In the genomic region with DNA sequence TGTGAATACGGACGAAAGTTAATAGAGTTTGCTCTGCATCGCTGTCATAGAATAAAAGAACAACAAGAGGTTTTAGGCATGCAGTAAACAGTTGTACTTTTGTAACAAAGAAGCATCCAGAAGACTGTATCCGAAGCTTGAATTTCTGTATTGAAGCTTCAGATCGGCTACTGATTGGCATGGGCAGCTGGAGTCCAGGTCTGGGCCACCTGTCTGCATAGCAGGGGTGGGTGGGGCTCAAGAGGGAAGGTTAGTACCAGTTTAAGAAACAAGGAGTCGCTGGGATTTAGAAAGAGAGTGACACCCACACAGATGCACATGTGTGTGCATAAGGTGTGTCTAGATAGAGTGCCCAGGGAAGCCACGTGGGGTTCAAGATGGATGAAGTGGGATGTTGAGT, we compare ENCODE assay signal across 31 mouse cellular contexts.
"Had no signal": no experiment of that assay in that cellular context is flagged by ENCODE, and none has a peak within 500 bp of the region (broad histone marks: within the 10 kb centered on the region; RNA-seq: fewer than 3 reads in every experiment).

No protein-coding gene starts in this region.

- DNase-seq: left cerebral cortex, postnatal 4 days; liver; liver, embryonic 13.5 days; liver, postnatal 0 days; lung, adult 18-20 months; lung, adult 2 months; lung, embryonic 14.5 days; lung, postnatal 10 days; lung, postnatal 14 days; lung, postnatal 36 days; lung, postnatal 4 days; midbrain, embryonic 14.5 days had no signal

- H3K27ac ChIP-seq: left cerebral cortex, adult 2 months; limb, embryonic 10.5 days; limb, embryonic 12.5 days; limb, embryonic 13.5 days; limb, embryonic 15.5 days; liver, embryonic 12.5 days; liver, embryonic 13.5 days; liver, embryonic 14.5 days; liver, embryonic 15.5 days; lung, embryonic 15.5 days; macrophage; midbrain, embryonic 10.5 days; midbrain, embryonic 12.5 days; midbrain, embryonic 13.5 days; midbrain, embryonic 15.5 days had no signal

- H3K9me3 ChIP-seq: limb, embryonic 10.5 days; limb, embryonic 12.5 days; limb, embryonic 13.5 days; limb, embryonic 15.5 days; liver, embryonic 12.5 days; liver, embryonic 13.5 days; liver, embryonic 15.5 days; lung, embryonic 15.5 days; megakaryocyte, embryonic 14.5 days; midbrain, embryonic 10.5 days; midbrain, embryonic 12.5 days; midbrain, embryonic 13.5 days; midbrain, embryonic 15.5 days had no signal

- ATAC-seq: liver, embryonic 12.5 days; liver, postnatal 0 days; lung, postnatal 0 days; midbrain, embryonic 13.5 days; midbrain, embryonic 15.5 days; midbrain, embryonic 16.5 days had no signal

- H3K4me3 ChIP-seq: left cerebral cortex, adult 2 months; limb, embryonic 10.5 days; limb, embryonic 12.5 days; limb, embryonic 13.5 days; limb, embryonic 15.5 days; liver, embryonic 12.5 days; liver, embryonic 13.5 days; liver, embryonic 15.5 days; lung, embryonic 15.5 days; megakaryocyte, embryonic 14.5 days; midbrain, embryonic 10.5 days; midbrain, embryonic 12.5 days; midbrain, embryonic 13.5 days; midbrain, embryonic 15.5 days had no signal

- H3K4me1 ChIP-seq: limb, embryonic 10.5 days; limb, embryonic 15.5 days; liver, embryonic 12.5 days; liver, embryonic 13.5 days; liver, embryonic 15.5 days; lung, embryonic 15.5 days; megakaryocyte, embryonic 14.5 days; midbrain, embryonic 10.5 days; midbrain, embryonic 12.5 days; midbrain, embryonic 13.5 days; midbrain, embryonic 15.5 days had no signal

- H3K9ac ChIP-seq: limb, embryonic 12.5 days; limb, embryonic 13.5 days; limb, embryonic 15.5 days; liver, embryonic 12.5 days; liver, embryonic 13.5 days; liver, embryonic 14.5 days; liver, embryonic 15.5 days; liver, postnatal 0 days; lung, embryonic 14.5 days; lung, embryonic 15.5 days; midbrain, embryonic 12.5 days; midbrain, embryonic 13.5 days; midbrain, embryonic 15.5 days had no signal

- H3K27me3 ChIP-seq: limb, embryonic 12.5 days; limb, embryonic 13.5 days; limb, embryonic 15.5 days; liver, embryonic 12.5 days; liver, embryonic 13.5 days; liver, embryonic 15.5 days; lung, embryonic 15.5 days; megakaryocyte, embryonic 14.5 days; midbrain, embryonic 12.5 days; midbrain, embryonic 13.5 days; midbrain, embryonic 15.5 days had no signal

- H3K4me2 ChIP-seq: limb, embryonic 12.5 days; limb, embryonic 13.5 days; limb, embryonic 15.5 days; liver, embryonic 11.5 days; liver, embryonic 12.5 days; liver, embryonic 13.5 days; liver, embryonic 15.5 days; lung, embryonic 14.5 days; lung, embryonic 15.5 days; midbrain, embryonic 11.5 days; midbrain, embryonic 12.5 days; midbrain, embryonic 13.5 days; midbrain, embryonic 15.5 days had no signal
